Mouse (Mus musculus) kidney, postnatal 25 days (tissue): ENCODE measurements around the gene Espn.

ENCODE experiments used
- DNase-seq, 2 experiments: peaks; one replicate each; pipeline ENCODE4 v3.0.0; 2021; ENCODE audit warnings: mixed read lengths in 2 of 2

Espn gene

GRCm38 (mm10) chr4:152151966-152152544 is at the start of gene Espn:
Gene Espn, minus strand, starts transcription at chr4:152152371.
- peak; percentile 70 to 79 for DNase-seq

GRCm38 (mm10) chr4:152201492-152201891 is 49.3 kb upstream of the Espn start:
- no peak for DNase-seq

- no peak for DNase-seq
Observed at GRCm38 (mm10) chr4:152199617-152200016, 47.4 kb upstream of the Espn start.

GRCm38 (mm10) chr4:152197545-152197944 is 45.4 kb upstream of the Espn start:
- no peak for DNase-seq

- DNase-seq, result peak in 1 of 2 experiments; percentile 2
Observed at GRCm38 (mm10) chr4:152196276-152196675, 44.1 kb upstream of the Espn start.

GRCm38 (mm10) chr4:152194476-152195175 is 42.5 kb upstream of the Espn start:
- peak; percentile 21 to 66 for DNase-seq

- DNase-seq, result no peak
Observed at GRCm38 (mm10) chr4:152192569-152192968, 40.4 kb upstream of the Espn start.

GRCm38 (mm10) chr4:152190701-152191100 is 38.5 kb upstream of the Espn start:
- no peak for DNase-seq

- no peak for DNase-seq
Observed at GRCm38 (mm10) chr4:152190096-152190653, 38.0 kb upstream of the Espn start.

GRCm38 (mm10) chr4:152189691-152190090 is 37.5 kb upstream of the Espn start:
- DNase-seq, result no peak

GRCm38 (mm10) chr4:152189071-152189470 is 36.9 kb upstream of the Espn start:
- no peak for DNase-seq

GRCm38 (mm10) chr4:152188651-152189050 is 36.5 kb upstream of the Espn start:
- DNase-seq, result no peak

- no peak for DNase-seq
Observed at GRCm38 (mm10) chr4:152187142-152187541, 35.0 kb upstream of the Espn start.

GRCm38 (mm10) chr4:152186205-152187082 is 34.3 kb upstream of the Espn start:
- DNase-seq, result no peak

- peak in 1 of 2 experiments; percentile 48 for DNase-seq
Observed at GRCm38 (mm10) chr4:152185510-152186204, 33.5 kb upstream of the Espn start.

- no peak for DNase-seq
Observed at GRCm38 (mm10) chr4:152185137-152185509, 33.0 kb upstream of the Espn start.

GRCm38 (mm10) chr4:152184353-152185035 is 32.3 kb upstream of the Espn start:
- peak in 1 of 2 experiments; percentile 51 for DNase-seq

GRCm38 (mm10) chr4:152182205-152182604 is 30.0 kb upstream of the Espn start:
- DNase-seq, result no peak

GRCm38 (mm10) chr4:152179946-152180660 is 27.9 kb upstream of the Espn start:
- DNase-seq, result no peak

GRCm38 (mm10) chr4:152178916-152179705 is 26.9 kb upstream of the Espn start:
- no peak for DNase-seq
